Mouse (Mus musculus): ENCODE results near the gene Slc7a1. TPM values are rescaled to one million over a fixed set of nuclear protein-coding genes. Genes with fewer than 3 reads are reported as not detected.

Gene Slc7a1
- 8.6 and 10.7 TPM in 2 replicates for polyA plus RNA-seq (2016; fragmentation: Nextera tagmentation; extraction: Ambion mirVana)

DNA sequence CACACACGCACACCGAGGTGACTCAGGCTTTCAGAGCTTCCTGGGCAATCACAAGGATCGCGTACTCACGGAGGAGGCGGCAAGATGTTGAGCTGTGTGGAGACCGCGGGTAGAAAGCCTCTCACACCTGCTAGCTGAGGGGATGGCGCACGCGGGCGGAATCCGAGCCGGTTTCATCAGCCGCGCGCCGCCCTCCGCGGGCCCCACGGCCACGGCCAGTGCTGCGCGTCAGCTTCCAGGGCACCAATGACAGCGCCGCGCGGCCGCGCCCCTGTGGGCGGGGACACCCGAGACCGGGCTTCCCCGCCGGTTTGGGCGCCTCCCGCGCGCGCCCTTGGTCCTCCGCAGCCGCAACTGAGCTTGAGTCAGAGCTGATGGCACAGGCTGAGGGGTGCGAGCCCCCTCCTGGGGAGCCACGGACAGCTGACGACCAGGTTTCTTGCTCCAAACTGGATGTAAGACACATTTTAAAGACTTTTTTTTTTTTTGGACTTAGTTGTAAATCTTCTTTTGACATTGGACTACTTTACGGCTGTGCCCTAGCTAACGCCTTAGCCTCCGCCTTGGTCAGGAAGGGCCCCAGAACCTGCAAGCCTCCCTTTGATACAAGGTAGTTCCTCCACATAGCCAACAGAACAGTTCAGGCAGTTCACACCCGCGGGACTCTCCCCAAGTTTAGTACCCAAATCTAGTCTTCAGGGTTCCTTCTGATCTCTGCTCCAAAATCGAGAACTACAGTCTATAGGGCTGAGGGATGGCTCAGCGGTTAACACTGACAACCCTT, at the start of gene Slc7a1:
Gene Slc7a1, minus strand, starts transcription at position 245 of the 784 bp plus-strand sequence.
- no peak within 1 kb of the TSS for H3K27ac ChIP-seq
- WGBS = 2% methylated on average over 52 of the region's 52 CpGs
- no peaks in the 10 kb centered on the region; the same call in 1 of the 2 replicates for H3K9me3 ChIP-seq

GRCm38 (mm10) chr5:148444974-148445373, 45.3 kb upstream of the Slc7a1 start:
- no peaks in the 10 kb centered on the region for H3K9me3 ChIP-seq
- H3K4me3 ChIP-seq = no peak overlapping the region
- H3K36me3 ChIP-seq = no peaks in the 10 kb centered on the region
- no peak overlapping the region for H3K9ac ChIP-seq
- H3K4me1 ChIP-seq = no peaks in the 10 kb centered on the region
- no peak overlapping the region for H3K27ac ChIP-seq
- no peaks in the 10 kb centered on the region for H3K27me3 ChIP-seq
- no peak overlapping the region for H3K4me2 ChIP-seq (replicated peaks)
- no peak for ATAC-seq (ENCODE audit: insufficient number of reproducible peaks, insufficient read depth, low FRiP score, low TSS enrichment)
- WGBS = 88% methylated on average over 2 of the region's 2 CpGs

More for the DNA sequence above, at the start of gene Slc7a1:
- no peaks in the 10 kb centered on the region for H3K36me3 ChIP-seq
- peak; percentile 91 for ATAC-seq (ENCODE audit: insufficient number of reproducible peaks, insufficient read depth, low FRiP score, low TSS enrichment)
- 0 out of 2 replicates have a peak, but pooled peaks cover 4% of the 10 kb centered on the region for H3K27me3 ChIP-seq
- H3K9ac ChIP-seq = peak within 1 kb of the TSS; percentile 65
- H3K4me2 ChIP-seq (replicated peaks) = peak within 1 kb of the TSS; percentile 100
- H3K4me3 ChIP-seq = peak within 1 kb of the TSS; percentile 71
- peaks cover 8% of the 10 kb centered on the region for H3K4me1 ChIP-seq

DNA sequence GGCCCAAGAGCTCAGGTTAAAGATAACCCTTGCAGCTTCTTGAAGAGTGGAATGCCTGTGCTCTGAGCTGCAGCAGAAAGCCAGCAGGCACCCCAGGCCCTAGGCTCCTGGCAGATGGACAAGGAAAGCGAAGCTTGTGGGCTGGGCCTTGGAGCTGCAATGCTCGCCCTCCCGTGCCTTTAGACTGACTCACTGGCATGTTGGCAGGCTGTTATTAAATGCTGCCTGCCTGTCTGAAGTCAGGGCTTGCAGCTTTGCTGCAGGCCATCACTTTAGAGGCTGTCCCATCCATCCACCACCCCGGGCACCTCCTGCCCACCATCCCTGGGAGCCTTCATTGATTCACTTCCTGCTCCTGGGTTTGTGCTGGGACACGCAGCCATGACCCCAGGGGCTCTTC, 44.0 kb upstream of the Slc7a1 start:
- 74% methylated on average over 5 of the region's 5 CpGs for WGBS
- Histone ChIP-seq H3K9ac (no peak overlapping the region), H3K4me2 (replicated peaks) (no peak overlapping the region), H3K9me3 (no peaks in the 10 kb centered on the region), H3K4me1 (no peaks in the 10 kb centered on the region), H3K4me3 (no peak overlapping the region), H3K27ac (no peak overlapping the region), H3K27me3 (no peaks in the 10 kb centered on the region), H3K36me3 (no peaks in the 10 kb centered on the region)
- no peak for ATAC-seq (ENCODE audit: insufficient number of reproducible peaks, insufficient read depth, low FRiP score, low TSS enrichment)

DNA sequence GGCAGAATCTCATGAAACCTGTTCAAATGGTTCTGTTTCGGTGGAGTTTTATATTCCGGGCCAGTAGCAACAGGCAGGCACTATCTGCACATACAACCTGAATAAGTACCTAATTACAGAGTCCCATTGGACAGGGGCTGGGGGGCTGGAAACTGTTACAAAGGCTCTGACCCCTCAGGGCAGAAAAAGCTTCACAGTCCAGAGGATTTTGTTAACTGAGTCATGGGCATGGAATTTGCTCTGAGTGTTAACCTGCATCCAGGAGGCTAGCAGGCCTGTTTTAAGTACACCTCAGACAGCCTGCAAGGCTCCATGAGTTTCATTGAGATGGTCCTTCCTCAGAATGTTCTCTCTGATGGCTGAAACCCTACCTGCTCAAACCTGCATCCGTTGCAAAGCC, 36.0 kb upstream of the Slc7a1 start:
- H3K4me2 ChIP-seq (replicated peaks) = no peak overlapping the region
- no peaks in the 10 kb centered on the region for H3K9me3 ChIP-seq
- H3K4me3 ChIP-seq = no peak overlapping the region
- no peak for ATAC-seq (ENCODE audit: insufficient number of reproducible peaks, insufficient read depth, low FRiP score, low TSS enrichment)
- H3K36me3 ChIP-seq = no peaks in the 10 kb centered on the region
- no peaks in the 10 kb centered on the region for H3K4me1 ChIP-seq
- H3K27me3 ChIP-seq = 0 out of 2 replicates have a peak, but pooled peaks cover 2% of the 10 kb centered on the region
- 61% methylated on average over 3 of the region's 3 CpGs for WGBS
- H3K9ac ChIP-seq = no peak overlapping the region
- no peak overlapping the region for H3K27ac ChIP-seq

- Histone ChIP-seq H3K4me3 (no peak overlapping the region), H3K36me3 (no peaks in the 10 kb centered on the region), H3K27me3 (no peaks in the 10 kb centered on the region), H3K27ac (no peak overlapping the region), H3K9ac (no peak overlapping the region), H3K4me2 (replicated peaks) (no peak overlapping the region), H3K9me3 (no peaks in the 10 kb centered on the region), H3K4me1 (no peaks in the 10 kb centered on the region)
- no peak for ATAC-seq (ENCODE audit: insufficient number of reproducible peaks, insufficient read depth, low FRiP score, low TSS enrichment)
- WGBS = 80% methylated on average over 5 of the region's 5 CpGs
Observed at GRCm38 (mm10) chr5:148432121-148432520, 32.4 kb upstream of the Slc7a1 start.

DNA sequence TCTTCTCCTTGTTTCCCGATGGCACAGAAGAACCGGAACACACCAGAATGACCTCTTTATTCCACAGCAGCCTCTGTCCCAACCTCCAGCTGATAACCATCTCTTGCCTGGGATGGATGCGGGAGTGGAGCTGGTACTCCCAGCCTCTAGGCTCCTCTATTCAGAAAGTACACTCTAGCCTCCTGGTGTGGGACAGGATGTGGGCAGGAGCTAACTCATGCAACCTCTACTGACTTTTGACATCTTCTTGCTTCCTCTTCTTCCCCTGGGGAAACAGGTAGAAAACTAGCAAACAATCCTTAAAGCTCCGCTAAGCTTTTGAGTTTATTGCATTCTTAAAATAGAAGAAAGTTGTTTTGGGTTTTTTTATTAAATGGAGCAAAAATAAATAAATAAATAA, 29.1 kb upstream of the Slc7a1 start:
- no peak overlapping the region for H3K4me2 ChIP-seq (replicated peaks)
- no peak overlapping the region for H3K4me3 ChIP-seq
- H3K27me3 ChIP-seq = no peaks in the 10 kb centered on the region
- WGBS = 81% methylated on average over 4 of the region's 4 CpGs
- no peaks in the 10 kb centered on the region for H3K9me3 ChIP-seq
- no peak overlapping the region for H3K9ac ChIP-seq
- no peaks in the 10 kb centered on the region for H3K4me1 ChIP-seq
- no peak overlapping the region for H3K27ac ChIP-seq
- H3K36me3 ChIP-seq = no peaks in the 10 kb centered on the region
- no peak for ATAC-seq (ENCODE audit: insufficient number of reproducible peaks, insufficient read depth, low FRiP score, low TSS enrichment)

DNA sequence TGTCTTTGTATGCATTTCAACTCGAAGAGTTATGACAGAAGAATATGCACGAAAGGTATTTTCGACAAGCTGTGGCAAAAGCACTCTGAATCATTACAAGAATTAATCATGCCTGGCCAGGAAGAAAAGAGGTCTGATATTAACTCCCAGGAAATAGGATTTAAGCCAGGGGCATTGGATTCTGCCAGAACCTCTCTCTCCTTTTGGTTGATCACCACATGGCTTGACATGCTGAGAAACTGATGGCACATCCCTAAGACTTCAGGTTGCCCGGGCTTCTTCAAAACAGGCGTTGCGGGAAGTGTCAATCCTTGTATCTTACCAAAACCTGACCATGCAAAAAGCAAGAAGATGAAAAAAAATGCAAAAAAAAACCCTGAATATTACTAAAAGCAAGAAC, 25.4 kb upstream of the Slc7a1 start:
- Histone ChIP-seq H3K9me3 (no peaks in the 10 kb centered on the region), H3K4me2 (replicated peaks) (no peak overlapping the region), H3K4me3 (no peak overlapping the region), H3K27ac (no peak overlapping the region), H3K9ac (no peak overlapping the region), H3K4me1 (no peaks in the 10 kb centered on the region), H3K27me3 (no peaks in the 10 kb centered on the region), H3K36me3 (no peaks in the 10 kb centered on the region)
- 89% methylated on average over 6 of the region's 6 CpGs for WGBS
- ATAC-seq (ENCODE audit: insufficient number of reproducible peaks, insufficient read depth, low FRiP score, low TSS enrichment) = no peak

GRCm38 (mm10) chr5:148421326-148421725, 21.6 kb upstream of the Slc7a1 start:
- no peaks in the 10 kb centered on the region for H3K9me3 ChIP-seq

GRCm38 (mm10) chr5:148419112-148419526, 19.4 kb upstream of the Slc7a1 start:
- Histone ChIP-seq H3K36me3 (no peaks in the 10 kb centered on the region), H3K9me3 (no peaks in the 10 kb centered on the region), H3K27me3 (no peaks in the 10 kb centered on the region), H3K4me1 (no peaks in the 10 kb centered on the region), H3K9ac (no peak overlapping the region), H3K4me2 (replicated peaks) (no peak overlapping the region), H3K4me3 (no peak overlapping the region), H3K27ac (no peak overlapping the region)
- ATAC-seq (ENCODE audit: insufficient number of reproducible peaks, insufficient read depth, low FRiP score, low TSS enrichment) = no peak
- WGBS = 84% methylated on average over 9 of the region's 9 CpGs

More at GRCm38 (mm10) chr5:148421326-148421725, 21.6 kb upstream of the Slc7a1 start:
- 61% methylated on average over 2 of the region's 2 CpGs for WGBS
- no peak overlapping the region for H3K9ac ChIP-seq
- no peaks in the 10 kb centered on the region for H3K36me3 ChIP-seq
- no peaks in the 10 kb centered on the region for H3K27me3 ChIP-seq
- H3K4me1 ChIP-seq = no peaks in the 10 kb centered on the region
- H3K4me2 ChIP-seq (replicated peaks) = no peak overlapping the region
- no peak for ATAC-seq (ENCODE audit: insufficient number of reproducible peaks, insufficient read depth, low FRiP score, low TSS enrichment)
- no peak overlapping the region for H3K27ac ChIP-seq
- no peak overlapping the region for H3K4me3 ChIP-seq

- Histone ChIP-seq H3K27me3 (no peaks in the 10 kb centered on the region), H3K4me3 (no peak overlapping the region), H3K4me2 (replicated peaks) (no peak overlapping the region), H3K27ac (no peak overlapping the region), H3K9ac (no peak overlapping the region), H3K36me3 (no peaks in the 10 kb centered on the region), H3K4me1 (no peaks in the 10 kb centered on the region), H3K9me3 (no peaks in the 10 kb centered on the region)
- ATAC-seq (ENCODE audit: insufficient number of reproducible peaks, insufficient read depth, low FRiP score, low TSS enrichment) = no peak
- WGBS = 91% methylated on average over 9 of the region's 9 CpGs
Observed at GRCm38 (mm10) chr5:148418436-148418835, 18.7 kb upstream of the Slc7a1 start.

DNA sequence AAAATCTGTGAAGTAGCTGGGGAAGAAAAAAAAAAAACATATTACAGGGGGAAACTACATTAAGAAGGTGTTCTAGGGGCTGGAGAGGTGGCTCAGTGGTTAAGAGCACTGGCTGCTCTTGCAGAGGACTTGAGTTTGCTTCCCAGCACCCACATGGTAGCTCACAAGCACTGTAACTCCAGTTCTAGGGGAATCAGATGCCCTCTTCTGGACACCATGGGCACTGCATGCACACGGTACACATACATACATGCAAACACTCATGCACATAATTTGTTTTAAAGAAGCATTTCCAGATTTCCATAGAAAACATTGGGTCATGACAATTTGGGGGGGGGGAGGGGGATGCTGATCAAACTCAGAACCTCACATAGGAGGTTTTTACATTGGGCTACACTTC, 18.1 kb upstream of the Slc7a1 start:
- no peak for ATAC-seq (ENCODE audit: insufficient number of reproducible peaks, insufficient read depth, low FRiP score, low TSS enrichment)
- H3K9ac ChIP-seq = no peak overlapping the region
- H3K9me3 ChIP-seq = no peaks in the 10 kb centered on the region
- WGBS = 84% methylated on average over 1 of the region's 1 CpGs
- no peak overlapping the region for H3K4me2 ChIP-seq (replicated peaks)
- H3K36me3 ChIP-seq = no peaks in the 10 kb centered on the region
- H3K27ac ChIP-seq = no peak overlapping the region
- no peaks in the 10 kb centered on the region for H3K4me1 ChIP-seq
- H3K4me3 ChIP-seq = no peak overlapping the region
- H3K27me3 ChIP-seq = no peaks in the 10 kb centered on the region

DNA sequence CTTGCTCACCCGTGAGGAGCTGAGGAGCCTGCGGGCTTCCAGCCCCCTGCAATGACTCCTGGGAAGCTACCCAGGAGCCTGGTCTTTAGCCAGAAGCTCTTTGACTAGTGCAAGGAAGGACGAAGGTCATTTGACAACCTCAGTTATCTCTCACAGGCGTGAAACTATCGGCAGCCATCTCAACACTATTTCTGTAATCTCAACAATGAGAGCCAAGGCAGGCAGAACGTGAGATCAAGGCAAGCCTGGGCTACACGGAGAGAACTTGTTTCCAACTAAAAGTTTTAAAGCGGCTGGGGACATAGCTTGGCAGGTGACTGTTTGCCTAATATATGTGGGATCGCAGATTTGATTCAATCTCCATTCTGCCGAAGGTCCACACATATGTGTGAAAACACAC, 16.8 kb upstream of the Slc7a1 start:
- Histone ChIP-seq H3K36me3 (no peaks in the 10 kb centered on the region), H3K9me3 (no peaks in the 10 kb centered on the region), H3K9ac (no peak overlapping the region), H3K4me2 (replicated peaks) (no peak overlapping the region), H3K4me1 (no peaks in the 10 kb centered on the region), H3K27me3 (no peaks in the 10 kb centered on the region), H3K27ac (no peak overlapping the region), H3K4me3 (no peak overlapping the region)
- WGBS = 69% methylated on average over 10 of the region's 10 CpGs
- ATAC-seq (ENCODE audit: insufficient number of reproducible peaks, insufficient read depth, low FRiP score, low TSS enrichment) = no peak
